Mouse (Mus musculus) heart, postnatal 25 days (tissue): Measurements from ENCODE around the gene Heatr5a. TPM values are rescaled to one million over a fixed set of nuclear protein-coding genes. Genes with fewer than 3 reads are reported as not detected.

Experiments used
- DNase-seq: peaks from one replicate; pipeline ENCODE4 v3.0.0; 2022; ENCODE audit warnings: low spot score
- intact Hi-C: fragments of 180-260 bp; cut with DNase I; formaldehyde crosslinking; loops from one replicate; pipeline ENCODE4 v1.15.1; 2025
- total RNA-seq, 2 experiments: library from RNA; stranded (reverse); gene quantifications; 2 replicates each; pipeline ENCODE4 v1.2.3; 2021

The Heatr5a gene
- total RNA-seq, 2 experiments from 2014 or later: 18.9 to 21.6 TPM

DNA sequence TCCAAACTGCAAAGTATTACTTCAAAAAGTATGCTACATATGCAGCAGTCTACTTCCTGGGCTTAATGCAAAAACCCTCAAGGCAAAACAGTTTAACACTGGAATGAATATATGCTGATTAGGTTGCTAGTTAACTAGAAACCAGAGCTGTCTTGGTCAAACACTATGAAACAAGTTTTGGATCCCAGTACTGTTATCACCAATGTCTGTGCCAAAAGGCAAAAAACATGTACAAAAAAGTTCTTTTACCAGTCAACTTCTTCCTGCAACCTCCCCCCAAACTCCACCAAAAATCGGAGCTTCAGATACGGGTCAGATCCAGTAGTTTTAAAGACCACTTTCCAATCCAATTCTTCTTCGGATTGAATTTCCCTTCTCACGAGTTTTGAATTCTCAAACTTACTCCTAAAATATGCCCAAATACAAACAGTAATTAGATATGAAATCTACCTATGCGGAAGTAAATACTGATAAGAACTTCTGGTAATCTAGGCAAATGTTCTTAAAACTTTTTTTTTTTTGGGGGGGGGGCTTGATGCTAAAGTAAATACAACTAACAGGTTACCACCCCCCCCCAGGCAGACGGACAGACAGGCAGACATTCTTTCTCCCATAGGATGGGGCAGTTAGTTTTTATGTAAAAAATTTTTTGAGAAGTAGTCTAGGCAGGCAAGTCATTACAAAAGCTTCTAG is 143.0 kb downstream of the Heatr5a start:
- DNase-seq: no peak
- intact Hi-C loops: loop anchor here (2.0 to 5.0 kb wide), 4 partner anchors 17 to 174 kb away; partner anchors contain the start of gene Heatr5a

Other genes with a start within 250 kb of the Heatr5a start
- gene Hectd1, start 141.8 kb downstream of the Heatr5a start, total RNA-seq: 10 to 100 TPM; 76.9 to 84.5 TPM
- gene Dtd2, start 35.2 kb upstream of the Heatr5a start, total RNA-seq: 1 to 10 TPM; 4.9 to 5.2 TPM
- not detected for gene Gpr33, start 56.7 kb upstream of the Heatr5a start, total RNA-seq
- gene Nubpl, start 126.4 kb upstream of the Heatr5a start, total RNA-seq: 10 to 100 TPM in 1 of 2 experiments, 1 to 10 TPM in 1; 9.1 to 10.7 TPM